Mouse (Mus musculus) ZHBTc4 (cell line): ENCODE results near the gene Wdr6.
A peak's percentile ranks its signal among the peaks of the same experiment; 100 is the strongest.
"Not testable (repeated sequence)": the region's sequence is repeated elsewhere in the genome, so short reads cannot be mapped to it uniquely, and the experiment has no call there.

Source experiments
- DNase-seq: peaks from one replicate; pipeline ENCODE4 v3.0.0-alpha.2; 2011; ENCODE audit warnings: low read depth, low spot score

The Wdr6 gene

DNA sequence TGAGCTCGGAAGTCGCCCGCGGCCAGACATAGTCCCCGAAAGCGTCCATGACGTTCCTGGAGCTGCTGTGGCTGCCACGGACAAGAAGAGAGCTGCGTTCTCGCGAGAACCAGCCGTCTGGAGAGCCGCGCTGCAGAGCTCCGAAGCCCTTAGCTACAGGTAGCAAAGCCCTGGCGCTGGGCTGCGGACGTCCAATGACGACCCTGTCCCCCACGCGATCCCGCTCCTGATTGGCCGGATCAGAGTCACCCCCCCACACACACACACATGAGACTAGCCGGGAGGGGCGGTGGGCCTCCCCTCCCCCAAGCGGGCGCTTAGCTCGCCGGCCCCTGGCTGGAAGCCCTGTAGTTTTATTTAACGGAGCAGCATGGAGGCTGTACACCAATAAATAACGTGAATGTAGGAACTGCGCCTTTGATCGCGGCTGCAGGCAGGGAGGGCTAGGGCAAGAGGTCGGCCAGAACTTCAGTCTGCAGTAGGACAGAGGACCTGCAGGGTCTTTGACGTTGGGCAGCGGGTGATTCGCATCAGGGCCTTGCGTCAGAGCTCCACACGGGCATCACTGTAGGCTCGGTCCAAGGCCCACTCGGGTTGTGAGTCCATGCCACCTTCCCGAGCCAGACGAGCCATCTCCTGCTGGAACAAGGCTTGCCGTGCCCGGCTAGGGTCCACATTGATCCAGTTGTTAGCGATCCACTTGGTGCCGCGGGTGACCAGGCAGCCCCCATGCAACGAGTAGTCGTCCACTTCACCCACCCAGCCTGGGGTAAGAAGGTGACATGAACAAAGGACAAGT lies at the start of gene Wdr6:
TSS of gene Wdr6 (minus strand) at position 195 of the 799 bp plus-strand sequence.
- DNase-seq, result peak; percentile 98

DNA sequence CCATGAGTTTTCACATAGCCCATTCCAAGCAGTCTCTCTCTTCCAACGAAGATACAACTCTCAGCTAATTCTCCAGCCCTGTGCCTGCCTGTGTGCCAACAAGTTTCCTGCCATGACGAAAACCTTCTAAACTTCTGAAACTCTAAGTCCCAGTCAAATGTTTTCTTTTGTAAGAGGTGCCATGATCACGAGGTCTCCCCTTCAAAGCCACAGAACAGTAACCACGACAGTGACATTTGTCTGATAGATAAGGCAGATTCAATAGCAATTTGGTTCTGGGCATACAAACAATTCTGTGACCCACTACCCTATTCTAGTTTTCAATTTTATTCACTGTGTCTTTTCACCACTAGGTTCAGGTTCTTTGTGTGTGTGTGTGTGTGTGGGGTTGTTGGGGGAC lies 49.6 kb upstream of the Wdr6 start:
- no peak for DNase-seq

DNA sequence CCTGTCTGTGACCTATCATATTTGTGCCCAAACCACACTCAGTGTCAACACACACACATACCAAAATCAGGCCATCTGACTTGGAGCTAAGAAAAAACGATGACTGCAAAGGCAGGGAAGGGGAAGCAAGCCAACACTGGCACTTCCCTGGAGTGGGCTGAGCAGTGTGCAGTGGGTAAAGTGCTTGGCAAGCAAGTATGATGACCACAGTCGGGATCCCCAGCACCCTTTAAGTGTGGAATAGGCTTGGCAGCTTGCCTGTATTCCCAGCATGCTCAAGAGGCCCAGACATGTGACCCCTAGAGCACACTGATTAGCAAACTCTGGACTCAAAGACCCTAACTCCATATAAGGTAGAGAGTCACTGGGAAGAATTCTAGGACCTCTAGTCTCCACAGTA lies 48.0 kb upstream of the Wdr6 start:
- DNase-seq, result no peak

DNA sequence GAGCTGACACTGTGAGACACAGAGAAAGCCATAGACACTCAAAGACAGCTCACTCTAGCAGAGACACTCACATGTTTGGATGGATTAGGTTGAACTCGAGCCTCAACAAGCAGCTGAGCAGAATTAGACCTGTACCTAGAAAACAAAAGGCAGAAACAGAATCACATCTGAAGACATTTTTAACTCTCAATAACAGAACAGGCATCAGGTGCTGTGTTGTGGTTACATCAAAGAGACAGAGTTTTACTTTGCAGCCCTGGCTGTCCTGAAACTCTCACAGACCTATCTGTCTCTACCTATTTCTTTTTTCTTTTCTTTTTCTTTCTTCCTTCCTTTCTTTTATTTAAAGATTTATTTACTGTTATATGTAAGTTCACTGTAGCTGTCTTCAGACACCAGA lies 38.8 kb upstream of the Wdr6 start:
- DNase-seq, result no peak

DNA sequence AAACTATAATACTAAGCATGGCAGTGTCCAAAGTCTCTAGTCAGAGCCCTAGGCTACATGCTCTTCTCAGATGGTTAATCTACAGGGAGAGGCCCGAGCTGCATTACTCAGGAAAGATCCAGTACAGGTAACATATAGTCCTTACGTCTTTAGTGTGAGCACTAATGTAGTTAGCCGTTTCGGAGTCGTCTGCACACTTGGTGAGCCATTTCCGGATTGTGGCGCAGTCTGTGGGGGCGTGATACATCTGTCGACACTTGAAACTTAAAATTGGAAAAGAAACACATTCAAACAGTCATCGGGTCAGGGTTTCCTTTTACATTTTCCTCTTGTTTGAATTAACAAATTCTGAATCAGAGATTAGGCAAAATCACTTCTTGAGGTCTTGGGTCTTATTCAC lies 32.9 kb upstream of the Wdr6 start:
- DNase-seq, result no peak

DNA sequence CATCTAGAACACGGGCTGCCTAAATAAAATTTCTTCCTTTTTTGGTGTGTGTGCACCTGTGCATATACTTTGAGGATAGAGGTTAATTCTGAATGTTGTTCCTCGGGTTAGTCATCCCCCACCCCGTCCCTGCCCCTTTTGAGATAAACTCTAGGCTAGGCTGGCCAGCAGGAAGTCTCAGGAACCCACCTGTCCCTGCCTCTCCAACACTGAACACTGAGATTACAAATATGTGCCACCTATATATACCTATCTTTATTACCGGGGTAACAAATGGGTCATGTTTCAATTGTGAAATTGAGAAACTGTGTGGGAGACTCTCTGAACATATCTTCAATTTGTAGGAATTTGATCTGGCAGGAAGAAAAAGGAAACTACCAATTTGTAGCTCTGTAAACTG lies 30.4 kb upstream of the Wdr6 start:
- no peak for DNase-seq

DNA sequence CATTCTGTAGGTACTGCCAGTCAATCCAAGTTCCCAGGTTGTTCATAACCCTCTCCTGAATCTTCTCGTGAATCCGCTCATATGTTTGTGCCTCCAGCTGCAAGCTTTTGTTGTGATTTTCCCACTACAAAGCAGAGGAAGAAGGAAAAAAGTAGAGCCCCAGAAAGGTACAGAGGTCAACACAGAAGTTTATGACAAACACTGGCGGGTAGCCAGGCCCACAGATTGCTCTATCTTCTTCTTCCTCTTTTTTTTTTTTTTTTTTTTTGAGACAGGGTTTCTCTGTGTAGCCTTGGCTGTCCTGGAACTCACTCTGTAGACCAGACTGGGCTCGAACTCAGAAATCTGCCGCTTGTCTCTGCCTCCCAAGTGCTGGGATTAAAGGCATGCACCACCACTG lies 29.4 kb upstream of the Wdr6 start:
- not testable (repeated sequence) for DNase-seq

DNA sequence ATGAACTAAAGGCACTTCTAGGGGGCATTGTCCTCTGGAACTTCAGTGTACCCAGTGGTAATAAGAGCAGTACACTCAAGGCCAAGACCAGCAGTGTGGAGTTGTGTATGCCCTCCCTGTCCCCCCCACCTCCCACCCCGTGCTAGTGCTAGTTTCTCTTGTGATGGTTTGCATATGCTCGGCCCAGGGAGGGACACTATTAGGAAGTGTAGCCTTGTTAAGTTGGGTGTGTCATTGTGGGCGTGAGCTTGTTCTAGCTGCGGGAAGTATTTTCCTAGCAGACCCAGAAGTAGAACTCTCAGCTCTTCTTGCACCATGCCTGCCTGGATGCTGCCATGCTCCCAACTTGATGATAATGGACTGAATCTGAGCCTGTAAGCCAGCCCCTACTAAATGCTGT lies 23.4 kb upstream of the Wdr6 start:
- peak; percentile 53 for DNase-seq

DNA sequence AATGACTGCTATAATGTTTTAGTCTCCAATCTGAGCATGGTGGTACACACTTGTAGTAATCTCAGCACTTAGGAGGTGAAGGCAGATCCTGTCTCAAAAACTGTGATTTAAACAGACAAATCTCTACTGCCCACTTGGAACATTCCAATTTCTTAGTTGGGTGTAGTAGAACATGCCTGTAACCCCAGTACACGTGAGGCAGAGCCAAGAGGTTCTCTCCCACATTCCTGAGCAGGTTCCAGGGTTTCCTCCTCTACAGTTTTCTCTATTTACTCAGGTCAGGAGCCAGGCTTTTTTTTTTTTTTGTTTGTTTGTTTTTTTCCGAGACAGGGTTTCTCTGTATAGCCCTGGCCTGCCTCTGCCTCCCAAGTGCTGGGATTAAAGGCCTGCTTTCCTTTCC lies 21.5 kb upstream of the Wdr6 start:
- DNase-seq, result no peak

DNA sequence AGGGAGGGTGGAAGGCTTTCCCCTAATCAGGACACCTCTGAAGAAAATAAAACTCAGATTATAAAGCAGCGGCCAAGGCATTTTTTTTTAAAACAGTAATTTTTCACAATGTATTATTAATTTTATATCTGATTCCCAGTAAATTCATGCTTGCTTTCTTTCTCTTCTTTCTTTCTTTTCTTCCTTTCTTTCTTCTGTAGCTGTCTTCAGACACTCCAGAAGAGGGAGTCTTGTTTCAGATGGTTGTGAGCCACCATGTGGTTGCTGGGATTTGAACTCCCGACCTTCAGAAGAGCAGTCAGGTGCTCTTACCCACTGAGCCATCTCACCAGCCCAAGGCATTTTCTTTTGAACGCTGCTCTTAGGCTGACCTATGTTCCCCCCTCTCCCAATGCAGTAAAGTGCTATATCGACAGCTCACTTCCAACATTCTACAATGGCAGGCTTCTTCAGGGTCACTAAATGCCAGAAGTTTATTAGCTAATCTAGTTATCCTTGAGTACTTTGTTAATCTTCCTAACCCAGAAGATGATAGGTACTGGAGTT lies 20.6 kb upstream of the Wdr6 start:
- DNase-seq, result no peak

DNA sequence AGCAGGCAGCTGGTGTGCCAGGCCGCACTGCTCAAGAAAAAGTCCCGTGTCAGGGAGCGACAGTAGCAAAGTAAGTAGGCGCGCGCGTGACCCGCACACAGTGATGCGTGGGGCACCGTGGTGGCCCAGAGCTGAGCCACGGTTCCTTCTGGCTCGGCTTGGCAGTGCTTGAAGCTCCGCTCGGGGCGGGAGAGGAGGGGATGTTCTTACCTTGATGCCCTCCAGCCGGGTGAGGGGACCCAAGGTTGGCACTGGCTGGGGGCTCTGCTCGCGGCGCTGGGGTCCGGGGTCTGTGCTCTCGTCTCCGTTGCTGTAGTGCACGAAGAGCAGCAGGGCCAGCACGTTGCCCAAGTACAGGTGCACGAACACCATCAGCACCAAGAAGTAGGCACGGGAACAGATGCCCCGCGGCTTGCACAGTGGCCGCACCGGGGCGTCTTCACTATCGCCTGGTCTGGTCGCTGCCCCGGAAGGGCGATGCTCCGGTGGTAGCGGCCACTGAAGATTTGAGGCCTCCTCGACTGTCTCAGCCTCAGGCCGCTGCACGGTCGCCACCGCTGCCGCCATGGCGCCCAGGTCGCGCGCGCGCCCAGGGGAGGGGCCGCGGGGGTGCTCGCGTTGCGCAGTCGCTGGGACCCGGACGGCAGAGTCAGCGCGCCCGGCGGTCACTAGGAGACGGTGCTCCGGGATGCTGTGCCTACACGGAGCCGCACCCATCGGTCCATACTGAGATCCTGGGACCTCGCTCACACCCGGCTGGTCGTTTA lies 18.6 kb upstream of the Wdr6 start, which contains the start of gene P4htm:
TSS of gene P4htm (minus strand) at position 670 of the 767 bp plus-strand sequence.
- peak; percentile 82 for DNase-seq

DNA sequence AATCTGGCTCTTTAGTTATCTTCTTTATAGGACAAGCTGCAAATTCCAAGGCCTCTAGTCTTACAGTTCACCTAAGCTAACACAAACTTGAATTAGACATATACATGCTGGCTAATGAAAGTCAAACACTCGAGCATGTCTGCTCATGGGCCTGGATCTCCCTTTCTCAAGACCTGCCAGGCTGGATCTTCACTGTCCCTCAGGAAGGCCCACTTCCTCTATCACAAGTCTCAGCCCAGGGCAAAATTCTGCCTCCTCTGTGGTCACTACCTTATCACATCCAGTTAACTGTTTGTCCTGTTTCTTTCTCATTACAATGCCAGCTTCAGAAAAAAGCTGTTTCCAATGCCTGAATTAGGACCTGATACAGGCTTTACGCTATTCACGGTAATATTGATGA lies 15.8 kb upstream of the Wdr6 start:
- no peak for DNase-seq

DNA sequence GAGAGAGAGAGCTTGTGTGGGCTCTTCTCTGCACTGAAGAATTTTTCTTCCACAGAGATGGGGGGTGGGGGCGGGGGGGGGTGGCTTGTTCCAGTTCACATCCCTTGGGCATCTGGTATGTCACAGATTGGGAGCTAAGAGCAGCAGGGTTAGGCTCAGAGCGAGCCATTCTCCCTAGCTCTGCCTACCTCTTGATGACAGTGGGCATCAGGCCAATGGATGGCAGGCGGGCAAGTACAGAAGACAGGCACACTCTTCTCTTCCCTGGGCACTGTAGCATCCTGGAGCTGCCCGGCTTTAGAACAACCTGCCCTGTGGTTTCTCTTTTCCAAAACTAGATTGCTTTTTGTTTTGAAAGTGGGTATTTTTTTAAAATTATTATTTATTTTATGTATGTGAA lies 12.9 kb upstream of the Wdr6 start:
- no peak for DNase-seq

DNA sequence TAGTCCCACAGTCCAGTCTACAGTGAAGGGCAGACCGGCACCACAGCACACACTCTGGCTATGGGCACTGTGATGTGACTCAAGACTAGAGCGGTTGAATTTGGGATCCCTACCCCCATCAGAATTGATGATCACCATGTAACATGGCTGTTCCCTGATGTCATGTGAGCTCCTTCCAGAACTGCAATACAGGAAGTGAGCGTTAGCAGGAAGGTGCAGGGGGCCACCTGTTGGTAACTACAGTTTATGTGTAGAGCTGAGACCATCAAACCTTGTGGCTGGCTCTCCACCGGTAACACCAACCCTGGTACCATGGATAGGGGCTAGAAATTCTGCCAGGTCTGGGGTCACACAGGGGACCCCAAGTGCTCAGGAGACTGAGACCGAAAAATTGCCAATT lies 10.7 kb upstream of the Wdr6 start:
- peak; percentile 46 for DNase-seq

DNA sequence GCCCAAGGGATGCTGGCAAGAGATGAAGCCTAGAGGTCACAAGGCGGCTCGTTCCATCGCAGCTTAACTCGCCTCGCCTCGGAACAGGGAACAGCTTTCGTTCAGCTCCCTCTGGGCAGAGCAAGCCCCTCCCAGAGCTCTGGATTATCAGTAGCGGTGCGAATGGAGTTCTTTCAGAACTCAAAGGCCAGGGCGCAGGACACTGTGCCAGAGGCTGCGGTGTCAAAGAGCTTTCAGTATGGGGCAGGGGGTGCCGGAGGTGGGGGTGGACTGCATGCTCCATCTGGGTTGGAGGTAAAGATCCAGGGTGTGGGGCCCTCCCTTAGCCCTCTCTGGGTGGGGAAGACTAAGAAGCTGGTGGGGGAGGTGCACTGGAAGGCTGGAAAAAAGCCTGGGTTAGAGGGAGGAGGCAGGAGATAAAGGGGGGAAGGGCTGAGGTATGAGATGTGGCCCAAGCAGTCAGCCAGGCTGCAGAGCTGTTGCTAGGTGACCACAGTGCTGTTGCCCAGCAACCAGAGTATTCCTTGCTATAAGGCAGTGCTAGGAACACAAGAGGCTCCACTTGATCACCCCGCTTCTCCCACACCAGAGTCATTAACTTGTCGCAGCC lies 9.1 kb upstream of the Wdr6 start:
- peak; percentile 95 for DNase-seq

DNA sequence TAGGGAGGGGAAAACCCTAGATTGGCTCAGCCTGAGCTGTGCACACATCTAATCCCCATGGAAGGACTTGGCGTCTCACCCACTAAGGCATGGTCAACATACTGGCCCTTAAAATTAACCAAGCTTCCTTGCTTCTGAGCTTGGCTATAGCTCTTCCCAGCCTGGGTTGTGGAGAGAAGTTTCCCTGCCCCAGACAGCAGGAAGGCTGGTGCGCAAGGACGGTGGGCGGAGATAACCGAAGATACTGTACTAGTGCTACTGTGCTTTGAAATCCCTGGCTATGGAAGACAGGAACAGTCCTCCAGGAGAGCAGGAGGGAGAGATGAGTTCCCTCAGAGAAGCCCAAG lies 778 bp upstream of the Wdr6 start:
- no peak for DNase-seq

DNA sequence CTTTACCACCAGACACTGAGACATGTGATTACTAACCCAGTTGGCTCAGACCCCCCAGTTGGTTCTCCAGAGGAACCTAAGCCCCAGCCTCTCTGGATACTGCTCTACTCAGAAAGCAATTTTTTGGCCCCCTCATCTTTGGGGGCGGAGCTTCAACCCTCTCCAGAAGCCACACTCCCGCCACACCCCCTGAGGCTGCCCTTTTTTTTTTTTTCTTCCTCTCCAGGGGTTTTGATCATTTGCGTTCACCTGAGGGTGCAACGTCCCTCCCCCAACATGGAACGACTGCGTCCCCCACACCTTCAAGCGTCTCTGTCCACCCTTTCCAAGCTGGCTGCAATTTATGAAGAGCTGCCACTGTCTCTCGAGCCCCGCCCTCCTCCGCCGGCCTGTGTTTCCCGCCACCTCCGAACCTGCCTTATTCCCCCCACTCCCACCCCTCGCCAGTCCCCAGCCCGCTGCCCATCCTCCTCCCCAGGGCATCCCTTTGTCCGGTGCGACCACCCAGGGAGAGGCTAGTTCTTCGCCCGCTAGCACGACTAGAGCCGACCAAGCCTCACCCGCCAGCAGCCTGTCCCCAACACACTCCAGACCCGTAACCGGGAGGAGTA lies 500 bp downstream of the Wdr6 start:
- DNase-seq, result peak; percentile 47

DNA sequence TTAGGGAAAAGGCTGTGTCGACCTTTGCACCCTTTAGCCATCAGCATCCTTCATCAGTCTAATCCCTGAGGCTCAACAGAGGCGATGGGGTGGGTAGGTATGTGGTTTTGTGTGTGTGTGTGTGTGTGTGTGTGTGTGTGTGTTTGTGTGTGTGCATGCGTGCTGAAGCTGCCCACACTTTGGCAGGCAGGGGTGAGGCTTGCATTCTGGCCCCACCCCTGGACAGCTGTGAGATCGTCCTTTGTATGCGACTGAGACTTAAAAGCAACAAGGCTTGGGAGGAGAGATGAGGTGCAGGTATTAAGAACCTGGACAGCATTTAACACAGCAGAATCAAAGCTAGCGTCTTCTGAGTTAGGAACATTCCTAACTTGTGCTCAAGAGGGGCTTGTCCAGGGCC lies 1.5 kb downstream of the Wdr6 start:
- DNase-seq, result peak; percentile 51

DNA sequence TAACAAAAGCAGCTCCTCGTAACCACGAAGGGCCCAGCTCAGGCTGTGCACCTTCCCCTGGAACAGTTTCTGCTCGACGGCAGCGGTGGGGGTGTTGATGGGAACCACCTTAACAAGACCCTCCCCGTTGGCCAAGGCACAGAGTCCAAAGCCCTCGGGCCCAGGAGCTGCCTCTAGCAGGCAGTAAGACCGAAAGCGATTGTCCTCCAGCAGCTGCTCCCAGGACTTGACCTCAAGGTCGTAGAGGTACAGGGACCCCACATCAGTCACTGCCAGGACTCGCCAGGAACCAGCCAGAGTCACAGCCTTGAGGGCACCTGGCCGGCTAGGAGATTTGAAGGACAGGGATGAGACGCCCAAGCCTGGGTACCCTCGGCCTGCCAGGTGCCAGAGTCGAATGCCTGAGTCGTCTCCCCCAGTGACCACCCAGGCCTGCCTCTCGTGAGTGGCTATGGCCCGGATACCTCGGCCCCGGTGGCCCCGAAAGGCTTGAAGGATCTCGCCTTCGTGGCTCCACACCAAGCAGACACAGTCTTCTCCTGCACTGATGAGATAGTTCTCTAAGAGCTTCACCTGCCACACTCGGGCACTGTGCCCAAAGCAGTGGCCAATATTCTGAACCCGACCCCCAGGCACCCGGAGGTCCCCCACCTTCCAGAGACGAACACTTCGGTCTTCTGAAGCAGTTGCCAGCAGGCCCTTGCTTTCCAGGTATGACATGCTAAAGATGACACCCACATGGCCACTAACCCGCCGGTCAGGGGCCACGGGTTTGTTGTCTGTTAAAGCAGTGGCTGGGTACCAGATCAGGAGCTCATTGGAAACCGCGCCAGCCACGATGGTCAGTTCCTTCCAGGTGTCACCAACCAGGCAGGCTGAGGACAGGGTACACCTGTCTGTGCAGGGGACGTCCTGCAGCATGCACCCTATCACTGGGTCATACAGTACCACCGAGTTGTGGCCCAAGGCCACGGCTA lies 2.9 kb downstream of the Wdr6 start:
- DNase-seq, result no peak

DNA sequence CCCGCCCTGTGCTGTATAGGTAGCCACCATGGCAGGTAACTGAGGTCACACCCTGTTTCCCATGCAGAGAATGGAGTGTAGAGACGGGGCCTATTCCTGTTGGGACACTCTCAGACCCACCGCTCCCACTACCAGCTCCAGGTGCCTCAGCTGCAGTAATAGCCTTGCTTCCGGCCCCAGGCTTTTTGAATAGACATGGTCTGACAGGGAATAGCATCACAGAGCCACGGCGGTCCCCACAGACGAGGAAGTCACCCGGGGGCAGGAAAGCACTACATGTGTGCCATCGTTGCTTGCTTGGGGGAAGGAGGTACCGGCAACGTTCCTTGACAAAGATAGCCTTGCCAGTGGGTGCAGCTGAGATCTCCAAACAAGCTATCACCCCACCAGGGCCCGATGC lies 3.6 kb downstream of the Wdr6 start:
- DNase-seq, result no peak
